Mouse (Mus musculus) erythroblast, embryonic 14.5 days (primary cell): ENCODE data around the gene Them7.

ENCODE experiments used
- GATA1 ChIP-seq: IDR thresholded peaks from 2 replicates; pipeline ENCODE4 v1.6.1; 2012; ENCODE audit warnings: low read length, inconsistent platforms, mixed read lengths
- TAL1 ChIP-seq: IDR thresholded peaks from 3 replicates; pipeline ENCODE4 v1.6.1; 2012; ENCODE audit warnings: low read length, inconsistent platforms, mixed read lengths

GRCm38 (mm10) chr2:105375705-105376104 is 151.6 kb downstream of the Them7 start:
- TF ChIP-seq GATA1 (no peak), TAL1 (no peak)
